Mouse (Mus musculus) embryonic stem cell, embryonic (primary cell): ENCODE measurements around the gene Zscan26.
"Not testable (repeated sequence)": the region's sequence is repeated elsewhere in the genome, so short reads cannot be mapped to it uniquely, and the experiment has no call there.

ENCODE experiments used
- CTCF ChIA-PET, 4 experiments: fragments of 300-600 bp in 2 of 4; fragments of 350-600 bp in 2 of 4; sonication (Branson Sonifier 250); formaldehyde crosslinking; loops; one replicate each; lab custom pipeline; 2022; ENCODE audit warnings: inconsistent platforms in 2 of 4; lab: Charles Lee
- POLR2A ChIA-PET, 4 experiments: fragments of 300-600 bp in 2 of 4; fragments of 350-600 bp in 2 of 4; sonication (Branson Sonifier 250); formaldehyde crosslinking; loops; one replicate each; lab custom pipeline; 2022; ENCODE audit warnings: antibody characterized with exemption in 4 of 4, inconsistent platforms in 1 of 4; lab: Charles Lee

The Zscan26 gene

DNA sequence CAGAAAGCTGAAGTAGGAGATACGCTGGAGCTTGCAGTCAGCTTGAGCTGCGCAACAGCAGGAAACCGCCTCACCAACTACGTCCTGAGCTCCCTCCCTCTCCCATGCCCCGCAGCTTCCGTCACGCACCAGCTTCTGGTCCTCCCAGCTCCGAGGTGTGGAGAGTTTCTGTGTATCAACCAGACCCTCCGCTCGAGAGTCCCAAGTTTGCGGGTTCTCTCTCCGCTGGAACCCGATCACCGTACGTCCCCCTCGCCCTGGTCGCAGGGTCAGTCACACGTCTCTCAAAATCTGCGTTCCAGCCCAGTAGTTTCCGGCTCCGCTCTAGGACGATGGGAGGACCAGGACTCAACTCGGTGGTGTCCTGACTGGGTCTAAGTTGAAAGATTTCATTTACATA is at the start of gene Zscan26:
Gene Zscan26, minus strand, starts transcription at position 282 of the 400 bp plus-strand sequence.
- POLR2A ChIA-PET, result interaction anchor here (0.7 to 2.7 kb wide), 19 partner anchors 9 to 91 kb away, joined by 3 to 20 read pairs (median 3); partner anchors contain the start of genes Pgbd1 (in 3 of the 4), Zkscan8 (in 2 of the 4), Nkapl (in 1 of the 4) and Zkscan3 (in 1 of the 4)
- CTCF ChIA-PET, result interaction anchor here in 1 of 4 experiments (0.5 kb wide), 1 partner anchor 13 kb away, joined by 3 read pairs; the partner anchor contains the start of gene Pgbd1

DNA sequence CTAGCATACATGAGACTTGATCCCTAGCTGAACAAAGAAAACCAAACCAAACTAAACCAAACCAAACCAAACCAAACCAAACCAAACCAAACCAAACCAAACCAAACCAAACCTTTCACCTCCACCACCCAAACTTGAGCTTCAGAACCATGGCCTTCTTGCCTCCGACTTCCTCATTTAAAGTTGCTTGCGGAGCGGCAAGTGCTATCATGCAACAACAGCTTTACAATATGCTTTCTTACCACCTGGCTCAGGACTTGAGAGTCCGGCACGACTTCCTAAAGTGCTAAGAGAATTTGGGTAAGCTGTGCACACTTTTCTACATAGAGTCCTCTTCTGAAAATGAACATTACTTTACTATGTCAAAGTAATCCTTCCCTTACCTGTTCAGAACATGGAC is 48.8 kb upstream of the Zscan26 start:
- CTCF ChIA-PET, result interaction anchor here in 1 of 4 experiments (0.6 kb wide), 1 partner anchor 101 kb away, joined by 3 read pairs; no protein-coding TSS in a partner anchor
- POLR2A ChIA-PET, result interaction anchor here in 2 of 4 experiments (0.5 to 2.9 kb wide), 2 partner anchors 28 to 94 kb away, joined by 3 to 8 read pairs; partner anchors contain the start of gene Zkscan8 (in 1 of the 2)

DNA sequence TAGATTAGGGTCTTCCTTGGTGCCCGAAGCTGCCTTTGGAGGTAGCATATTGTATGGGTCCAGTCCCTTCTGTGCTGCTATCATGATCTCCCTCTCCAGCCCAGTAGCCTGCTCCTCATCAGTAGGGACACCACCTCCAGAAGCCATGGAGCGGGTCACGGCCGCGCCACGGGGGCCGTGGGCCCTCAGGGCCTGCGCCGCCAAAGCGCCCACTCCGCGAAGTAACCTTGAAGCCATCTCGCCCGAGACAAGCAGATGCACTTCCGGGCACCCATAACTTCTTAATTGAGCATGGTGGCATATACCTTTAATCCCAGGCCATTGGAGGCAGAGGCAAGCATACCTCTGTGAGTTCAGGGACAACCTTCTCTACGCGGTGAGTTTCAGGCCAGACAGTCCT is 47.7 kb upstream of the Zscan26 start, which contains the start of gene Gm11273:
Gene Gm11273, minus strand, starts transcription at position 237 of the 400 bp plus-strand sequence.
- CTCF ChIA-PET, result not testable (repeated sequence)
- POLR2A ChIA-PET, result interaction anchor here in 1 of 4 experiments (1.3 kb wide), 1 partner anchor 102 kb away, joined by 3 read pairs; no protein-coding TSS in a partner anchor

DNA sequence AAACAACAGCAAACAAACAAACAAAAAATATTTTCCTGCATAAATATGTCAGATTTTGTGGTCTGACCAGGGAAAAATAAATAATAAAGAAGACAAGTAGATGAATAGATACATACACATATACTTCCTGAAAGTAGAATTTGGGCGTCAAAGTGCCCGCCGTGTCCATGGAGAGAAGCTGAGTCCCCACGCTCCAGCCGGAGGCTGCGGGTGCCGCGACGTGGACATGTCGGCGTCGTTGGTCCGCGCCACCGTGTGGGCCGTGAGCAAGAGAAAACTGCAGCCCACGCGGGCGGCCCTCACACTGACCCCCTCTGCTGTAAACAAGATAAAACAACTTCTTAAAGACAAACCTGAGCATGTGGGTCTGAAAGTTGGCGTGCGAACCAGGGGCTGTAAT is 41.5 kb upstream of the Zscan26 start, which contains the start of gene AK157302:
Gene AK157302, plus strand, starts transcription at position 144 of the 400 bp plus-strand sequence.
- ChIA-PET POLR2A (no interaction called here), CTCF (no interaction called here)

DNA sequence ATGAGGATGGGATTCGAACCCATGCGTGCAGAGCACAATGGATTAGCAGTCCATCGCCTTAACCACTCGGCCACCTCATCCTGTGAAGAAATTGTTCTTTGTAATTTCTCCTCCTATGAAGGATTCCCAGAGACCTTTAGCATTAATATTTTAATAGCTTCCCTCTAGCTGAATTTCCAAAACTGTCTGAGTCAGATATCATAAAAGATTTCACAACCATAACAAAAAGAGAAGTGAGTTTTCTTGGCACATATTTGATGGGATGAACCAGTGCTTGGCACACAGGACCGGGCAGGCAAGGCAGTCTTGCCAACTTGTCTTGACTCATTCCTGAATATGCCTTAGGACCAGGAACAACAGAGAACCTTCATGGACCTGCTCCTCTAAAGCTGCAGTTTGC is 39.3 kb upstream of the Zscan26 start:
- ChIA-PET POLR2A (no interaction called here), CTCF (no interaction called here)

DNA sequence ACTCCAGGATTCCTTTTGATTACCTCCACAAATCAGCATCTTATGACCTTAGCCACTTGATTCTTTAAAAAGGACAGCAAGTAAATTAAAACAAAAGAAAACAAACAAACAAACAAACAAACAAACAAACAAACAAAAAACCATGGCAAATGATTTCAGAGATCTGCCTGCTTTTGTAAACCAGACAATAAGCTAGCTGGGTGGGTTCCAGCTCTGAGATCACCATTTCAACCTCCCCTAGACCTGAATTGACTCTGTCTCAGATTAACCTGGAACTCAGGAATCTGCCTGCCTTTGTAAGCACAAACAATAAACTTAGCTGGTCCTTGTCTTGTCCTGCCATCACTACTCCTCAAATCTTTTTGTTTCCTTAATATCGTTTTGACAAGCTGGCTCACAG is 33.4 kb upstream of the Zscan26 start:
- POLR2A ChIA-PET, result interaction anchor here in 2 of 4 experiments (0.7 to 1.5 kb wide), 3 partner anchors 10 to 300 kb away, joined by 3 to 6 read pairs (median 4); partner anchors contain the start of gene Hist1h2an (in 1 of the 2)
- CTCF ChIA-PET, result interaction anchor here in 1 of 4 experiments (0.6 kb wide), 2 partner anchors 12 to 30 kb away, joined by 3 to 4 read pairs; no protein-coding TSS in a partner anchor

DNA sequence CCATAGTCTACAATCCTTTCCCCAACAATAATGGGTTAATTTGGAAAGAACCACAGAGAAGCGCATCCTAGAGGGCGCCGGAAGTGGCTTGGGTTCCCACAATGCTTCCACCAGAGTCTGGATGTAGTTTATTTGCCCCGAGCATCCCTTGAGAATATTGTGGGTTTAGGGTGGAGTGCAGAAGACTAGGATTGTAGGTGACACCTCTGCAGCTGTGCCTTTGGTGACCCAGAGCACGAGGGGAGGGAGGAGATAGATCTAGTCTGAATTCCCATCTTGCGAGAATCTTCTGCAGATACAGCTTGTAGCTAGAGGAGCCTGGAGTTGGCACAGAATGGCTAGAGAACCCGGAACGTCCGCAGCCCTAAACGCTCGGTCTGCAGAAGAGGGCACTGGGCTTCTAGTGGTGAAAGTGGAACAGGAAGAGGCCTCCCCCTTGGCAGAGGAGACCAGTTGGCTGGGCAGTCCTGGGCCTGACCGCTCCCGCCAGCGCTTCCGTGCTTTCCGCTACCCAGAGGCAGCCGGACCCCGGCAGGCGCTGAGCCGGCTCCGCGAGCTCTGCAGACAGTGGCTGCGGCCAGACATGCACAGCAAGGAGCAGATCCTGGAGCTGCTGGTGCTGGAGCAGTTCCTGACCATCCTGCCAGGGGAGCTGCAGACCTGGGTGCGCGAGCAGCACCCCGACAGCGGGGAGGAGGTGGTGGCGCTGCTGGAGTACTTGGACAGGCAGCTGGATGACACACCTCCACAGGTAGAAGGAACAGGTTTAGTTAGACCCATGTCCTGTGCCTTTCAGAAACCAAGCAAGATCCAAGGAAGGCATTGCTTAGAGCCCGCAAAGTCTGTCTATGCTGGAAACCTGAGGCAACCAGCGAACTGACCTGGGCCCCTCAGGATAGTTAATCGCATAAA is 25.5 kb upstream of the Zscan26 start, which contains the start of the genes Zkscan4 and Gm10065:
Gene Zkscan4, plus strand, starts transcription at position 149 of the 912 bp plus-strand sequence.
Gene Gm10065, minus strand, starts transcription at position 683 of the 912 bp plus-strand sequence.
- ChIA-PET POLR2A (interaction anchor here in 3 of 4 experiments (0.6 to 1.4 kb wide), 8 partner anchors 11 to 143 kb away, joined by 3 to 4 read pairs (median 3); partner anchors contain the start of genes Zkscan8 (in 2 of the 3) and Nkapl (in 1 of the 3)), CTCF (interaction anchor here in 1 of 4 experiments (0.6 kb wide), 1 partner anchor 78 kb away, joined by 4 read pairs; no protein-coding TSS in a partner anchor)

DNA sequence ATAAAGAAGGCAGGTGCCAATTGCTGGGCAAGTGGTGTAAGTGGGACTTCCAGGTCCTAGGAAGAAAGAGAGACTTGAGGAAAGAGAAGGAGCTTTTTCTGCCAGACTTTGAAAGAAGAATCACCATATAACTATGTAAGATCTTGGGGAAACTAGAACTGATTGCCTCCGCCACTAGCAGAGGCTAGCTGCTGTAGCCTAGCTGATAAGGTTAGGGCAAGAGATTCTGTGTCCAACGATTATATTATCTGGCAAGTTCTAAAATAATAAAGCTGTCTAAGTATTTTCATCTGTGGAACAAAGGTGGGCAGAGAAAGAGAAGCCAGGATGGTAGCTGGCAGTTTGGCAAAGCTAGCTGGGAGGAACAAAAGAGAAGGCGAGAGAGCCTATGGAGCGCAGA is 18.9 kb upstream of the Zscan26 start:
- POLR2A ChIA-PET, result interaction anchor here in 3 of 4 experiments (0.9 to 1.1 kb wide), 4 partner anchors 15 to 31 kb away, joined by 3 read pairs; partner anchors contain the start of genes Pgbd1 (in 1 of the 3) and Zscan26 (in 1 of the 3)
- CTCF ChIA-PET, result no interaction called here

DNA sequence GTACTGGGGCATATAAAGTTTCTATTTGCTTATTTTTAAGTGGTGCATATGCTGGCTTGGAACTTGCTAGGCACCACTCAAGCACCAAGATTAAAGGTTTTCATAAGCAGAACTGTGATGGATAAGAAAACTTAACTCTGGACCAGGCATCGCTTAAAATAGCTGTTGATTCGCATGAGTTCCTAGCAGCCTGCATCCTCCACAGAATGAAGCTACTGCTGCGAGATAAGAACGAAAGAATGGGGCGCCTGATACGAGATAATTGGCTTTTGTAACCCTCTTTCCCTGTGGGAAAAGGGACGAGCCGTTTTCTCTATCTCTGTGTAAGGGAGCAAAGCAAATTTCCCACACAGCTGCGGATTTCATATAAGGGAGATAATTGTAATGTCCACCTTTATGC is 15.6 kb upstream of the Zscan26 start:
- CTCF ChIA-PET, result no interaction called here
- POLR2A ChIA-PET, result no interaction called here

DNA sequence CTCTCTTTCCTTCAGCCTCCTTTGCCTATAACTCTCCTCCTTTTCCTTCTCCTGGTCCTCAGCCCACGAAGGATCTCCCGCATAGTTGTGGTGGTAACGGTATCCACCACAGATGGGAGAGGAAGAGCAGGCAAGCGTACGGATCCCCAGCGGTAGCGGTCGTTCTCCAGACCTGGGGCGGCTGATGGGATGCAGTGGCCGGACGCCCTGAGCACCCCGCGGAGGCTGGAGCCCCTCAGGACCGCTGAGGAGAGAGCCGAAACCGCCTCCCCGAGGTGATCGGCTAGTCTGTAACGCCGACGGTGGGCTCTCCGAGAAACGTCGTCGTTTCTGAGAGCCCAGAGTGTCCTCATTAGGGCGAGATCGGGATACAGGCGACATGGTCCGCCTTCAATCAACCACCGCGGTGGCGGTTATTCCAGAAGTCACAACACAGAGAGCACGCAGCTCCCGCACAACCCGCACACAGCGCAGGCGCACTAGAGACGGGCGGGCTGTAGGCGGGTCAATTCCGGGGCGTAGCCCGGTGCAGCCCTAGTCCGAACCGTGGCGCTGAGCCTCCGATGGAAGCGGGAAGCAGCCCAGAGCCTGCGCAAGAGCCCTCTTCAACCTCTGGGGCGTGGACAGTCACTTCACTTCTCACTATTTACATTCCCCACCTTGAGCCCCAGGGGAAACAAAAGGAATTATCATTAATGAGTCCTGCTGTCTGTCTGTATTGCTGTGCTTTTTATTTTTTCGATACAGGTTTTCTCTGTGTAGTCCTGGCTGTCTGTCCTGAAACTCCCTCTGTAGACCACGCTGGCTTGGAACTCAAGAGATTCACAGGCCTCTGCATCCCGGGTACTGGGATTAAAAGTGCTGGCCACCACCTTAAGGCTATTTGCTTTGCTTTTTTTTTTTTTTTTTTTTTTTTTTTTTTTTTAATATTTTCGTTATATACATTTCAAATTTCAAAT is 14.8 kb upstream of the Zscan26 start, which contains the start of gene Nkapl:
Gene Nkapl, minus strand, starts transcription at position 449 of the 959 bp plus-strand sequence.
- ChIA-PET CTCF (no interaction called here), POLR2A (interaction anchor here in 2 of 4 experiments (0.6 to 1.3 kb wide), 10 partner anchors 11 to 266 kb away, joined by 3 to 4 read pairs (median 3); partner anchors contain the start of genes Zkscan8 (in 2 of the 2), Gm10065 (in 1 of the 2), Hist1h4j (in 1 of the 2) and Pgbd1 (in 1 of the 2))

DNA sequence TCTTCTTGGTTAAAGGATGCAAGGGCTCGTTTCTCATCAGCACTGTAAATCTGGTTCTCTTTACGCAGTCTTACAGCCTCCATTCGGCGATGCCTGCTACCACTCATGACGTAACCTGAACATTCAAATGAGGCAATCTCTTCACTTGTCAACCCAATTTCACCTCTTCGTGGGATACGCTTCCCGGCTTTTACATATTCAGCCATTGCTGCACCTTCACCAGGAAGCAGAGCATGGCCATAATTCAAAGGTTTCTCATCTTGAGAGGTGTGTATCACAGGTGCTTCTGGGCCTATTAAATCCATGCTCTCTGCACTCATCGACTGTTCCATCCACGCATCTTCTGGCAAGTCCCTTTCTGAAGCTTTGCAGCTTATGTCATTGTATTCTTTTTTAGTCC is 13.8 kb upstream of the Zscan26 start:
- ChIA-PET CTCF (no interaction called here), POLR2A (interaction anchor here in 2 of 4 experiments (1.0 to 1.3 kb wide), 5 partner anchors 14 to 63 kb away, joined by 3 read pairs; partner anchors contain the start of genes Zkscan8 (in 1 of the 2) and Zscan26 (in 1 of the 2))

DNA sequence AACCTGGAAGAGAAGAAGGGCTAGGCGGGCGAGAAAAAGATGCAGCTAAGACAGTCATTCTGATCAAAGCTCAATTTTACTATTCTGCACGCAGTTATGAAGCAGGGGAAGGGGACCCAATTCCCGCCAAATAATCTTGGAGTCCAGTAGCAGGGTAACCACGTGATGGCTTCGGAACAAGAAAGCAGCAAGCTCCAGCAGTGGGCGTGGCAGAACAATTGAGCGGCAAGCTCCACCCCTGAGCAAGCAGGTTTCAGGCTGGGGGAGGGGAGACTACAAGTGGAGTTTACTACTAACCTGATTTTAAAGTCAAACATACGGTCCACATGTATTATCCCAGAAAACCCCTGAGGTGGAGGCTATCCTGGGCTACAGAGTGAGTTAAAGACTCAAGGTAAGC is 9.0 kb upstream of the Zscan26 start:
- POLR2A ChIA-PET, result interaction anchor here (0.6 to 1.4 kb wide), 7 partner anchors 9 to 147 kb away, joined by 3 to 4 read pairs (median 3); partner anchors contain the start of genes Zkscan8 (in 1 of the 4) and Zscan26 (in 1 of the 4)

DNA sequence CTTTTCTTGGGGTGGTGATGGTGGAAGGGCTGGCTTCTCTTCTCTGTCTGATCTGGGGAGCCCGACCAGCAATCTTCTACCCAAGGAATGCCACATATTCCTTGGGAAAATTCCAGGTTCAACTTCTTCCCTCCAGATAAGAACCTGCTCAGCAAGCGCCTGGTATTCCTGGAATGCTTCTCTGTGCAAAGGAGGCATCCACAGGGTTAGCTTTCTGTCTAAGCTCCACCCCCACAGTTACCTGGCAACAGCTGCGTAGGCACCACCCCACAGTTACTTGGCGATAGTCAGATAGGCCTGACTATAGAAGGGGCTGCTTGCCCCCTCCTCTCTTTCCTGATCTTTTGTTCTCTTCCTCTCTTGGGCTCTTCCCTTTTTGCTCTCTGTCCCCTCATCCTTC is 2.8 kb upstream of the Zscan26 start:
- ChIA-PET POLR2A (interaction anchor here (0.7 to 1.6 kb wide), 8 partner anchors 15 to 330 kb away, joined by 3 to 4 read pairs (median 3); partner anchors contain the start of genes Pgbd1 (in 2 of the 4), Hist1h2an (in 1 of the 4), Hist1h2bp (in 1 of the 4) and Zkscan3 (in 1 of the 4)), CTCF (no interaction called here)

More for the DNA sequence above, 9.0 kb upstream of the Zscan26 start:
- CTCF ChIA-PET, result not testable (repeated sequence)

DNA sequence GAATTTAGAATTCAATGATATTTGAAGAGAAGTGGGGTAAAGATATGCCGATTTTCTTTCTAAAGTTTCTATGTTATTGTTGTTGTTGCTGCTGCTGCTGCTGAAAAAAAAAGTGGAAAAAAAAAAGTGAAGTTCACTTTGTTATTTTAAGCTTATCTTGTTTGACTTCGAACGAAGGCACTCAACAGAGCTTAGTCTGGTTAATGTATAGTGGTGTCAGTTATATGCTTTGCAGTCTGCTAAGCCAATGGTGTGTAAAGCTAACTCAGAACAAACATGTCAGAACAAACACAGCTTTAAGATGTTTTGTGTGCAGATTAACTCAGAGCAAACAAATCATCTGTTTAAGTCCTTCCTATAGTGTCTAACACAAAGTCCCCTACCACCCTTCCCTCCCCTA is 603 bp upstream of the Zscan26 start:
- ChIA-PET POLR2A (interaction anchor here in 3 of 4 experiments (0.6 to 2.7 kb wide), 10 partner anchors 13 to 92 kb away, joined by 3 to 20 read pairs (median 4); partner anchors contain the start of genes Pgbd1 (in 2 of the 3), Zkscan3 (in 1 of the 3), Zkscan8 (in 1 of the 3) and Zscan12 (in 1 of the 3)), CTCF (interaction anchor here in 1 of 4 experiments (0.7 kb wide), 1 partner anchor 56 kb away, joined by 3 read pairs; no protein-coding TSS in a partner anchor)

DNA sequence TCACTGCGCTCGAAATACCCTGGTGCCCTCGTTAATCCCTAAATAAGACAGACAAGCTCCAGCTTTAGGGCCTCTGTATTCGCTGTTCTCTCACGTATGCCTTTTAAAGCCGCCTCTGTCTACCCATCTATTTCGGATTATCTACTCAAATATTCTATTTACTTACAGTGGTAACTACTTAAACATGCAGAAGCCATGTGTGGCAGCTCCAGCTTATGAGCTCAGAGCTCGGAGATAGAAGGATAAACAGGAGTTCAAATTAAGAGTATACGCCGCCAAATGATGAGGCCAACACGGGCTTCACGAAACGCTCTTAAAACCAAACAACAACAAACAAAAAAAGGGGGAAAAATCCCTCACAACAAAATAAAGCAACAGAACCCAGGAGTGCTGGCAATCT is 488 bp downstream of the Zscan26 start:
- POLR2A ChIA-PET, result interaction anchor here (0.7 to 2.7 kb wide), 17 partner anchors 9 to 91 kb away, joined by 3 to 20 read pairs (median 3); partner anchors contain the start of genes Pgbd1 (in 3 of the 4), Nkapl (in 1 of the 4), Zkscan3 (in 1 of the 4) and Zkscan8 (in 1 of the 4)
- CTCF ChIA-PET, result interaction anchor here in 1 of 4 experiments (0.5 kb wide), 1 partner anchor 12 kb away, joined by 3 read pairs; the partner anchor contains the start of gene Pgbd1
